Comparison of ENCODE assay signal across 14 mouse cellular contexts in genomic region chr2:24995332-24995731, GRCm38 (mm10). TPM values are rescaled to one million over a fixed set of nuclear protein-coding genes. Genes with fewer than 3 reads are reported as not detected.
DNase-seq lines count a peak whose midpoint lies in the region.
"Had no signal": no experiment of that assay in that cellular context is flagged by ENCODE, and none has a peak within 500 bp of the region (broad histone marks: within the 10 kb centered on the region; RNA-seq: fewer than 3 reads in every experiment).

No protein-coding gene starts in this region.

- DNase-seq in heart, adult 11 months = peak; percentile 86
- no peak for DNase-seq in heart, adult 8-10 months (ENCODE audit: low spot score)
- peak; percentile 42 for DNase-seq in right cerebral cortex, adult 18-20 months
- no peak for DNase-seq in right cerebral cortex, postnatal 4 days
- DNase-seq in right cerebral cortex, adult 2 months (ENCODE audit: low spot score in 2 of 2) = peak; percentile 38 to 50
- no peak for DNase-seq in embryo, embryonic 10.5 days (ENCODE audit: low spot score)
- no peak for DNase-seq in gastrocnemius, adult 8-10 months (ENCODE audit: low spot score in 2 of 2)
- DNase-seq: B cell, adult 2 months; cerebellum, adult 2 months; gastrocnemius, adult 2 months; heart, adult 18-20 months; kidney, adult 8-10 months; retina, postnatal 1 day; thymus, postnatal 4 days had no signal

RNA-seq across cellular contexts. Expression of gene Pnpla7, which starts 19.5 kb away (rescaled TPM):
- 10 to 100 TPM; 25.2 to 36.0 (median 28.7) TPM for total RNA-seq in heart, adult 8-10 months (2022)
- 10 to 100 TPM; 32.8 to 48.4 (median 40.4) TPM for total RNA-seq in gastrocnemius, adult 8-10 months (2022)

RNA-seq across cellular contexts. Expression of gene Mrpl41, which starts 20.4 kb away (rescaled TPM):
- 100 to 1,000 TPM in 1 of 4 experiments, 10 to 100 TPM in 3; 89.6 to 108 (median 95.0) TPM for total RNA-seq in heart, adult 8-10 months (2022)
- total RNA-seq in gastrocnemius, adult 8-10 months (2022) = 10 to 100 TPM; 33.0 to 39.9 (median 34.9) TPM

RNA-seq across cellular contexts. Expression of gene Dph7, which starts 33.1 kb away (rescaled TPM):
- 1 to 10 TPM; 4.6 to 7.5 (median 6.2) TPM for total RNA-seq in heart, adult 8-10 months (2022)
- total RNA-seq in gastrocnemius, adult 8-10 months (2022) = 1 to 10 TPM; 3.8 to 4.3 (median 4.2) TPM

RNA-seq across cellular contexts. Expression of gene Zmynd19, which starts 45.7 kb away (rescaled TPM):
- total RNA-seq in heart, adult 8-10 months (2022) = 10 to 100 TPM; 14.9 to 17.6 (median 17.1) TPM
- total RNA-seq in gastrocnemius, adult 8-10 months (2022) = 10 to 100 TPM; 19.9 to 24.0 (median 23.1) TPM

RNA-seq across cellular contexts. Expression of gene Nsmf, which starts 58.8 kb away (rescaled TPM):
- total RNA-seq in heart, adult 8-10 months (2022) = 10 to 100 TPM; 11.7 to 15.9 (median 12.2) TPM
- 1 to 10 TPM; 5.6 to 8.4 (median 7.2) TPM for total RNA-seq in gastrocnemius, adult 8-10 months (2022)

Comparison
In these comparisons a context has a peak if more than half of its experiments do, and no peak if none do; other contexts are left out.
1. DNase-seq: peak in heart, adult 11 months (single experiment), right cerebral cortex, adult 18-20 months (single experiment) and right cerebral cortex, adult 2 months (2 of 2); none in heart, adult 8-10 months (single experiment), right cerebral cortex, postnatal 4 days (single experiment), embryo, embryonic 10.5 days (single experiment) and gastrocnemius, adult 8-10 months (0 of 2).